ENCODE assay signal across 27 mouse cellular contexts in genomic region chr7:79397446-79397963, GRCm38 (mm10). TPM values are rescaled to one million over a fixed set of nuclear protein-coding genes. Genes with fewer than 3 reads are reported as not detected.
DNase-seq lines count a peak whose midpoint lies in the region; ATAC-seq and TF ChIP-seq lines count a peak whose summit lies in the region.
"Had no signal": no experiment of that assay in that cellular context is flagged by ENCODE, and none has a peak within 500 bp of the region (broad histone marks: within the 10 kb centered on the region; RNA-seq: fewer than 3 reads in every experiment).

No protein-coding gene starts in this region.

- no peaks in the 10 kb centered on the region for H3K9me3 ChIP-seq in embryonic facial prominence, embryonic 13.5 days
- no peaks in the 10 kb centered on the region for H3K9me3 ChIP-seq in embryonic facial prominence, embryonic 10.5 days
- no peaks in the 10 kb centered on the region for H3K9me3 ChIP-seq in neural tube, embryonic 12.5 days
- H3K9me3 ChIP-seq: forebrain, embryonic 12.5 days; G1E had no signal

- no peak overlapping the region for H3K4me3 ChIP-seq in embryonic facial prominence, embryonic 13.5 days
- no peak overlapping the region for H3K4me3 ChIP-seq in embryonic facial prominence, embryonic 10.5 days
- H3K4me3 ChIP-seq in neural tube, embryonic 12.5 days = no peak overlapping the region
- no peak overlapping the region for H3K4me3 ChIP-seq in heart, adult 2 months
- H3K4me3 ChIP-seq: forebrain, embryonic 12.5 days had no signal

- H3K27ac ChIP-seq in embryonic facial prominence, embryonic 13.5 days = no peak overlapping the region
- no peak overlapping the region for H3K27ac ChIP-seq in embryonic facial prominence, embryonic 10.5 days (replicated peaks)
- H3K27ac ChIP-seq in neural tube, embryonic 12.5 days = no peak overlapping the region
- no peak overlapping the region for H3K27ac ChIP-seq in heart, adult 2 months
- H3K27ac ChIP-seq: forebrain, embryonic 12.5 days; hindbrain, embryonic 14.5 days; macrophage had no signal

- H3K9ac ChIP-seq in embryonic facial prominence, embryonic 13.5 days = peak overlapping the region; percentile 49; the same call in 1 of the 2 replicates
- 0 out of 2 replicates have a peak overlapping the region, but pooled peaks have one; percentile 0 for H3K9ac ChIP-seq in neural tube, embryonic 12.5 days
- no peak overlapping the region for H3K9ac ChIP-seq in heart, adult 2 months (ENCODE audit: low read depth, low read length)
- H3K9ac ChIP-seq: forebrain, embryonic 12.5 days; hindbrain, embryonic 14.5 days had no signal

- intact Hi-C loops in heart, adult 2 months (cut with DNase I) = no loop called here

- H3K27me3 ChIP-seq in embryonic facial prominence, embryonic 13.5 days = no peaks in the 10 kb centered on the region
- no peaks in the 10 kb centered on the region for H3K27me3 ChIP-seq in embryonic facial prominence, embryonic 10.5 days (replicated peaks; ENCODE audit: low read depth, poor library complexity, severe bottlenecking)
- H3K27me3 ChIP-seq in neural tube, embryonic 12.5 days (replicated peaks) = no peaks in the 10 kb centered on the region
- H3K27me3 ChIP-seq in heart, adult 2 months (ENCODE audit: control insufficient read depth, insufficient read depth, low read length) = no peaks in the 10 kb centered on the region
- H3K27me3 ChIP-seq: forebrain, embryonic 12.5 days; Patski had no signal

- no peak for TF ChIP-seq EP300 in heart, adult 2 months (IDR thresholded peaks at IDR 0.05; ENCODE audit: insufficient read depth, low read depth, low read length)

- H3K4me1 ChIP-seq in embryonic facial prominence, embryonic 13.5 days = peaks cover 4% of the 10 kb centered on the region; the same call in 1 of the 2 replicates
- peaks cover 15% of the 10 kb centered on the region for H3K4me1 ChIP-seq in embryonic facial prominence, embryonic 10.5 days
- peaks cover under 1% of the 10 kb centered on the region for H3K4me1 ChIP-seq in neural tube, embryonic 12.5 days
- no peaks in the 10 kb centered on the region for H3K4me1 ChIP-seq in heart, adult 2 months (ENCODE audit: control insufficient read depth, insufficient read depth, low read length)

- TF ChIP-seq CTCF in heart, adult 2 months (IDR thresholded peaks at IDR 0.05) = no peak

- DNase-seq in embryonic facial prominence, embryonic 10.5 days (ENCODE audit: low spot score) = no peak
- DNase-seq in neural tube, embryonic 10.5 days (ENCODE audit: extremely low spot score, low spot score) = no peak
- DNase-seq in cerebellum, adult 11-12 months = no peak
- no peak for DNase-seq in heart, adult 2 months
- DNase-seq: adrenal gland, adult 8-10 months; cerebellum, adult 9-11 months; gastrocnemius, postnatal 36 days; heart, postnatal 36 days; layer of hippocampus, adult 9-11 months; retina, postnatal 1 day; thymus, postnatal 36 days had no signal

- H3K4me2 ChIP-seq in embryonic facial prominence, embryonic 13.5 days = no peak overlapping the region
- no peak overlapping the region for H3K4me2 ChIP-seq in neural tube, embryonic 12.5 days (replicated peaks)
- H3K4me2 ChIP-seq: forebrain, embryonic 12.5 days; hindbrain, embryonic 14.5 days had no signal

- H3K79me2 ChIP-seq in heart, adult 2 months (replicated peaks; ENCODE audit: control insufficient read depth, insufficient read depth, low read length) = no peaks in the 10 kb centered on the region

- TF ChIP-seq POLR2A in heart, adult 2 months (IDR thresholded peaks at IDR 0.05; ENCODE audit: insufficient read depth, low read depth, low read length) = no peak

- no peak for ATAC-seq in embryonic facial prominence, embryonic 13.5 days (ENCODE audit: insufficient number of reproducible peaks, insufficient read depth, low FRiP score, low TSS enrichment, low read depth)
- ATAC-seq in neural tube, embryonic 12.5 days (ENCODE audit: low FRiP score, low read depth) = no peak
- peak; percentile 82 for ATAC-seq in hematopoietic stem cell, adult 5-6 weeks (replicated peaks in 1 of 2; ENCODE audit: insufficient read depth in 1 of 2, low FRiP score in 2 of 2, low TSS enrichment in 1 of 2, low read depth in 1 of 2, poor library complexity in 2 of 2, severe bottlenecking in 2 of 2)
- ATAC-seq: activated CD4-positive, CD25-positive, alpha-beta regulatory T cell, adult 4 months; inflammation-experienced regulatory T-cells, adult 6 months; Patski had no signal

- no peaks in the 10 kb centered on the region for H3K36me3 ChIP-seq in embryonic facial prominence, embryonic 13.5 days
- H3K36me3 ChIP-seq in embryonic facial prominence, embryonic 10.5 days (replicated peaks) = peaks cover 24% of the 10 kb centered on the region
- no peaks in the 10 kb centered on the region for H3K36me3 ChIP-seq in neural tube, embryonic 12.5 days
- no peaks in the 10 kb centered on the region for H3K36me3 ChIP-seq in heart, adult 2 months (ENCODE audit: control insufficient read depth, insufficient read depth, low read length)
- H3K36me3 ChIP-seq: forebrain, embryonic 12.5 days had no signal

- WGBS in embryonic facial prominence, embryonic 13.5 days = 90% methylated on average over 10 of the region's 10 CpGs
- 87% methylated on average over 10 of the region's 10 CpGs for whole genome bisulfite sequencing in embryonic facial prominence, embryonic 10.5 days
- 45% methylated on average over 10 of the region's 10 CpGs for WGBS in neural tube, embryonic 12.5 days
- 82% methylated on average over 10 of the region's 10 CpGs for WGBS in heart, adult 2 months

RNA-seq across cellular contexts. Expression of gene Fanci, which starts 5.8 kb away (rescaled TPM):
- polyA plus RNA-seq in embryonic facial prominence, embryonic 13.5 days (2015; fragmentation: Nextera tagmentation; extraction: Ambion mirVana) = 9.1 and 9.5 TPM in 2 replicates
- polyA plus RNA-seq in embryonic facial prominence, embryonic 10.5 days (2016; fragmentation: Nextera tagmentation; extraction: Ambion mirVana) = 20.0 TPM in 2 replicates
- polyA plus RNA-seq in neural tube, embryonic 12.5 days (2016; fragmentation: Nextera tagmentation; extraction: Ambion mirVana) = 9.7 and 10.2 TPM in 2 replicates
- total RNA-seq in hematopoietic stem cell, adult 5-6 weeks (2017) = 30.8 and 37.4 TPM in 2 replicates
- total RNA-seq in heart, adult 2 months (2021) = under 1 TPM; 0.08 to 0.34 TPM
- 0.23 and 0.56 TPM in 2 replicates for polyA plus RNA-seq in heart, adult 2 months (2012; rRNA removed)
- total RNA-seq: gastrocnemius, adult 18-20 months had no signal

RNA-seq across cellular contexts. Expression of gene Rlbp1, which starts 10.7 kb away (rescaled TPM):
- polyA plus RNA-seq in embryonic facial prominence, embryonic 13.5 days (2015; fragmentation: Nextera tagmentation; extraction: Ambion mirVana) = 1.1 and 2.7 TPM in 2 replicates
- 1.1 and 1.5 TPM in 2 replicates for polyA plus RNA-seq in embryonic facial prominence, embryonic 10.5 days (2016; fragmentation: Nextera tagmentation; extraction: Ambion mirVana)
- 4.7 and 5.0 TPM in 2 replicates for polyA plus RNA-seq in neural tube, embryonic 12.5 days (2016; fragmentation: Nextera tagmentation; extraction: Ambion mirVana)
- not detected in 2 replicates for total RNA-seq in hematopoietic stem cell, adult 5-6 weeks (2017)
- not detected for total RNA-seq in heart, adult 2 months (2021)
- not detected in 2 replicates for polyA plus RNA-seq in heart, adult 2 months (2012; rRNA removed)
- total RNA-seq: G1E; gastrocnemius, adult 18-20 months; gastrocnemius, postnatal 36 days; heart, adult 8-10 months; heart, postnatal 36 days; liver, adult 2 months had no signal
- polyA plus RNA-seq: G1E; heart, embryonic 14.5 days; inflammation-experienced regulatory T-cells, adult 6 months; liver, adult 2 months; macrophage; Patski; spleen, adult 2 months; stomach, embryonic 14.5 days had no signal

Comparison
In these comparisons a context has a peak if more than half of its experiments do, and no peak if none do; other contexts are left out.
1. ATAC-seq: peak in hematopoietic stem cell, adult 5-6 weeks (2 of 2); none in embryonic facial prominence, embryonic 13.5 days (single experiment) and neural tube, embryonic 12.5 days (single experiment).